Mouse (Mus musculus) lung, adult 2 months (tissue): ENCODE data around the gene Dhx57.

ENCODE experiments used
- CTCF ChIP-seq: fragments of 200-500 bp; IDR thresholded peaks from 2 replicates; pipeline ENCODE4 v1.5.1; 2011; ENCODE audit warnings: mild to moderate bottlenecking, low read length, control low read depth; ENCODE audit not compliant: insufficient read depth
- POLR2A ChIP-seq: fragments of 200-500 bp; IDR thresholded peaks from 2 replicates; pipeline ENCODE4 v1.6.1; 2011; ENCODE audit warnings: low read depth, mild to moderate bottlenecking, control low read depth, low read length, borderline replicate concordance; ENCODE audit errors: extremely low read depth

DNA sequence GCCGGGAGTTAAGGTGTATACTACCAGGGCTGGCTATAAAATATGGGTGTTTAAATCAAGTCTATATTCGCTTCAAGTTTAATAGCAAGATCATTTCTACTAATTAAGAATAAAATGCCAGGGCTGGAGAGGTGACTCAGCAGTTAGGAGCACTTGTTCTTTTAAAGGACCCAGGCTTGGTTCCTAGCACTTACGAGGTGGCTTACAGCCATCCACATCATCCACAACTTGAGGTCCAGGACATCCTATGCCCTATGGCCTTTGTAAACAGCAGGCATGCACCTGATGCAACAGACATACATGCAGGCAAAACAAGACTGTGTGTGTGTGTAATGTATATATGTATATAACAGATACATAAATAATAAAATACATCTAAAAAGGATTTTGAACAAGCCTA is 22.1 kb downstream of the Dhx57 start:
- TF ChIP-seq CTCF (no peak), POLR2A (no peak)
